Mouse (Mus musculus): ENCODE measurements at regions not wholly inside any gene's neighbourhood (a gene's known extent, or its start where the extent isn't known, plus 50 kb on each side); places are given as distances from the start of the nearest gene placed in this dataset.

- TF ChIP-seq CTCF (IDR thresholded peaks at IDR 0.05; ENCODE audit: borderline replicate concordance, insufficient read depth, low read length), result no peak
- no peak for TF ChIP-seq POLR2A (IDR thresholded peaks at IDR 0.05; ENCODE audit: low read depth, low read length)
Observed at GRCm38 (mm10) chr10:15310650-15311049, 592.6 kb upstream of the Gje1 start.

Data from embryonic fibroblast, embryonic 13.5 days (primary cell).